Mouse (Mus musculus): ENCODE results near the gene Hpca. TPM values are rescaled to one million over a fixed set of nuclear protein-coding genes. Genes with fewer than 3 reads are reported as not detected.

Gene Hpca
- polyA plus RNA-seq, 1 experiment from 2014 or later: 133 TPM

DNA sequence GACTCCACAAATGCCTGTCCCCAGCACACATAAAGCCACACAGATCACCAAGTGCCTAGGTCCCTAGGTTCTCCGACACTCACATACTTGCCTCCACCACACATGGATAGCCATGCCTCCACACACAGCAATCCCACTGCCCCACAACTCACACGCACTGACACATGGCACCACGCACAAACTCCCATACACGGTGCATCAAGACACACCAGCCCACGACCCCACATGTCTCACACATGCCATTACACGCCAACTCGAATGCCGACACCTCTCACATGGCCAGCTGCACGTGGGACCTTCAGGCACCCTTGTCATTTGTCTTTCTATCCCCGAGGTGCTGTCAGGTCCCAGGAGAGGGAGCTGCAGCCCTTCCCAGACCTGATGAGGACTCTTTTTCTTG is 2.1 kb downstream of the Hpca start:
- WGBS: 73% methylated on average over 10 of the region's 10 CpGs
- Histone ChIP-seq H3K9ac (no peak overlapping the region), H3K4me3 (peak overlapping the region; percentile 54), H3K36me3 (no peaks in the 10 kb centered on the region), H3K9me3 (no peaks in the 10 kb centered on the region), H3K27me3 (no peaks in the 10 kb centered on the region), H3K4me2 (peak overlapping the region; percentile 92), H3K27ac (replicated peaks) (no peak overlapping the region), H3K4me1 (replicated peaks) (peaks cover 40% of the 10 kb centered on the region)
- ATAC-seq (ENCODE audit: low FRiP score, low read depth): no peak

DNA sequence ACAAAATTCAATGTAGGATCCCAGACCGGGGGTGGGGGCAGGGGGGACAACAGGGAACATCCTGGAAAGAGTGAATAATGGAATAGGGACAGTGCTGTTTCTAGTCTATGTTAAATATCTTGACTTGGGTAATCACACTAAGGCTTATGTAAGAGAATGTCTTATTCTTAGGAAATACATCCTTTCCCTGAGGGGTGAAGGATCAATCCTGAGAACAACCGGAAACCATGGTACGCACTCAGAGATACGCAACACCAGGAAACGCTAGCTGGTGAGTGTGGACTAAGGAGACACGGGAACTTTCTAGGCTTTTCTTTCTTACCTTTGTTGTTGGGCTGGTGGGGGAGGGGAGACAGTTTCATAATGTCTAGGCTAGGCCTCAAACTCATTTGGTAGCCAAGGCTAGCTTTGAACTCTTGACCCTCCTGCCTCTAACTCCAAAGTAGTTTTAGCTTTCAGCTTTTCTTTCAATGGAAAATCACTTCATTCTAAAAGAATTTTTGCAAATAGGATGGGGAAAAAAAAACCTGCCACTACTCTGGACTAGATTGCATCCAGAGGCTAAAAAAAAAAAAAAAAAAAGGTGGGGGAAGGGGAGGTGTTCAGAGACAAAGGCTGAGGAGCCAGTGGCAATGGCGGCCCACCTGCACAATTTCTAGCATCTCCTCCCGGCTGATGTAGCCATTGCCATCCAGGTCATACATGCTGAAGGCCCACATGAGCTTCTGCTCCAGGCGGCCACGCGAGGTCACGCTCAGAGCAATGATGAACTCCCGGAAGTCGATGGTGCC is 3.9 kb downstream of the Hpca start:
- H3K27ac ChIP-seq (replicated peaks): no peak overlapping the region
- H3K4me1 ChIP-seq (replicated peaks): peaks cover 44% of the 10 kb centered on the region
- 94% methylated on average over 14 of the region's 14 CpGs for WGBS
- H3K9ac ChIP-seq: no peak overlapping the region
- H3K27me3 ChIP-seq: no peaks in the 10 kb centered on the region
- no peaks in the 10 kb centered on the region for H3K9me3 ChIP-seq
- H3K36me3 ChIP-seq: no peaks in the 10 kb centered on the region
- no peak for ATAC-seq (ENCODE audit: low FRiP score, low read depth)
- H3K4me2 ChIP-seq: no peak overlapping the region
- H3K4me3 ChIP-seq: no peak overlapping the region

DNA sequence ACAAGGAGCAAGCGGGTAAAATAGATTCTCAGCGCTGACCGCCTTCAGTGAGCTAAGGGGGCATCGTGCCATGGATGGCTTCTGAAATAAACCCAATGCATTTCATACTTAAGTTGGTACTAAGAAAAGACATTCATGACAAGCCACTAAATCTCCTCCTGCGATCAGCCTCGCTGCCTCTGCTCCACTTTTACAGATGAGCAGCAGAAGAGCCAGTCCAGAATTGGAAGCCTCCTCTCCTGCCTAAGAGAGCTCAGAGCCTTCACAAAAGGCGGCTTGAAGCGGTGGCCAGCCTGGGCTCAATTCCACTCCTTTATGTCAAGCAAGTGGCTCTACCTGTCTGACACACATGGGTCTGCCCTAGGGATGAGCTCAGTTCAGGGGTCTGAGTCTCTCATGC is 5.1 kb downstream of the Hpca start:
- Histone ChIP-seq H3K27ac (replicated peaks) (no peak overlapping the region), H3K4me1 (replicated peaks) (peaks cover 46% of the 10 kb centered on the region), H3K36me3 (no peaks in the 10 kb centered on the region), H3K9ac (no peak overlapping the region), H3K27me3 (no peaks in the 10 kb centered on the region), H3K4me2 (no peak overlapping the region), H3K9me3 (no peaks in the 10 kb centered on the region), H3K4me3 (no peak overlapping the region)
- no peak for ATAC-seq (ENCODE audit: low FRiP score, low read depth)
- whole genome bisulfite sequencing: 89% methylated on average over 8 of the region's 8 CpGs

DNA sequence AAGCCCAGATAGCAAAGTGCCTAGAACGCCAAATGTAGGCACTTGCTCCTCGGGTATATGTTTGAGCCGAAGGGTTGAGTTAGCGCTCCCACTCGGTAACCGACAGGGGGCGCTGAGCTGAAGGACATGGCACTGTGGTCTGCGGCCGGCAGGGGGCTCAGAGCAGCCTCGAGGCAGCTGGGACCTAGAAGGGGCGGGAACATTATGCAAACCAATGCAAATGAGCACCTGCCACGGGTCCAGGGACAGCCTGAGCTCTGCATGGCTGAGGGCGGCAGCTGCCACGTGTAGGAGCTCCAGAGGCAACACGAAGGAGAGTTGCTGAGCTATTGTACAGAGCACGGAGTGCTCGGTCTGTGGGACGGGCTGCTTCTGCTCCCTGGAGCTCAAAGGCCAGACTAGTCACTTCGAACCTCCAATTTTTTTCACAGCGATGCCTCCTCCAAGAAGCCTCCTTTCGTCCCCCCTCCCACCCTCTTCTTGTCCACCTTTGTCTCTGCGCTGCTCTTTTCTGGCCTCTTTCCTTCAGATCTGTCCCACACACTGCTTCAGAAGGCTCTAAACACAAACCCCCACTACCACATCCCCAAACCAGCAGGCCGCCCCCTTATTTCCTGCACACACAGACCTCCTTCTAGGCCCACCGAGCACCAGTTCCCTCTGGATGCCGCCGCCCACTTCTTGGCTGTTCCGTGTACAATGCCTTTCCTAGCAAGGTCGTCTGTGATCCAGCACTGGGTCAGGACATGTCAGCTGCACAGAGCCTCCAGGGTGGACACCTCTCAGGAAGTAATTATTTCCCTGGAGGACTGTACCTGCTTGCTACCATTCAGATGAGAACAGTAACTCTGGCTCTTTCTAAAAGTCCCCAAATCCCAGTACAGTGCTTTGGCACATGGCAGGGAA is 8.5 kb downstream of the Hpca start:
- Histone ChIP-seq H3K9me3 (no peaks in the 10 kb centered on the region), H3K9ac (no peak overlapping the region), H3K27me3 (no peaks in the 10 kb centered on the region), H3K4me1 (replicated peaks) (peaks cover 27% of the 10 kb centered on the region), H3K27ac (replicated peaks) (no peak overlapping the region), H3K4me3 (no peak overlapping the region), H3K4me2 (no peak overlapping the region), H3K36me3 (no peaks in the 10 kb centered on the region)
- 25% methylated on average over 28 of the region's 28 CpGs for WGBS
- peak; percentile 71 for ATAC-seq (ENCODE audit: low FRiP score, low read depth)

DNA sequence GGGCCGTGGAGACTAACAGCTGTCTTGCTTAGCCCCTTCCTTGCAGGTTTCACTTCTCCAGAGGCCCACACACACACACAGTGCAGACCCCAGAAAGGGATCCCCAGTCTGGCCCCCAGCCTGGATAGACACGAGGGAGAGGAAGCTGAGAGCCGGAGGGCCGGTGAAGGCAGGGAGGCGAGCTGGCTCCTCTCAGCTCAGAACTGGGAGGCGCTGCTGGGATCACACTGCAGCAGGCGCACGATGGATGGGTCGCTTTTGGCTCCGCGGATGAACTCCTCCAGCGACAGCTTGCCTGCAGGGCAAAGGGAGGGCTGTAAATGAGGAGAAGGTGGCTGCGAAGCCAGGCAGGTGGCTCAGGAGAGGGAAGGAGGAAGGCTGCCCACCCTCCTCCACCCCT is 9.6 kb downstream of the Hpca start:
- no peak overlapping the region for H3K4me3 ChIP-seq
- H3K27me3 ChIP-seq: no peaks in the 10 kb centered on the region
- ATAC-seq (ENCODE audit: low FRiP score, low read depth): no peak
- peaks cover 27% of the 10 kb centered on the region for H3K4me1 ChIP-seq (replicated peaks)
- no peak overlapping the region for H3K27ac ChIP-seq (replicated peaks)
- no peaks in the 10 kb centered on the region for H3K36me3 ChIP-seq
- 37% methylated on average over 13 of the region's 13 CpGs for WGBS
- H3K9me3 ChIP-seq: no peaks in the 10 kb centered on the region
- H3K4me2 ChIP-seq: peak overlapping the region; percentile 26; the same call in 1 of the 2 replicates
- H3K9ac ChIP-seq: no peak overlapping the region

DNA sequence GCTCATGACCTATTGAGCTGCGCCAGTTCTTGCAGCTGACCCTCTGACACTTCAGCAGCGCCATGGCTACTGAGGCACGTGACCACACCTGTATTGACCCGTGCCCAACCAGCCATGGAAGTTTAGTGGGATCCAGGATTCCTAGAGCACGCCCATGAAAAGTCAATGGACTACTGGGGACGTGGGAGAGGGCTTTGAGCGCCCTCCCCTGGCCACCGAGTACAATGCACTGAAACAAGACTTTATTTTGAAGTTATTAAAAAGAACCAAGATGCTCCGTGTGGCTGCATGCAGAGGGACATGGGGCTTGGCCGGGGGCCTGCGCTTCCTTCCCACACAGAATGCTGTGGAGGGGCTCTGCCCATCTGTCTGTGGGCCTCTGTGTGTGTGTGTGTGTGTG is 10.5 kb downstream of the Hpca start:
- H3K36me3 ChIP-seq: no peaks in the 10 kb centered on the region
- WGBS: 56% methylated on average over 11 of the region's 11 CpGs
- ATAC-seq (ENCODE audit: low FRiP score, low read depth): no peak

DNA sequence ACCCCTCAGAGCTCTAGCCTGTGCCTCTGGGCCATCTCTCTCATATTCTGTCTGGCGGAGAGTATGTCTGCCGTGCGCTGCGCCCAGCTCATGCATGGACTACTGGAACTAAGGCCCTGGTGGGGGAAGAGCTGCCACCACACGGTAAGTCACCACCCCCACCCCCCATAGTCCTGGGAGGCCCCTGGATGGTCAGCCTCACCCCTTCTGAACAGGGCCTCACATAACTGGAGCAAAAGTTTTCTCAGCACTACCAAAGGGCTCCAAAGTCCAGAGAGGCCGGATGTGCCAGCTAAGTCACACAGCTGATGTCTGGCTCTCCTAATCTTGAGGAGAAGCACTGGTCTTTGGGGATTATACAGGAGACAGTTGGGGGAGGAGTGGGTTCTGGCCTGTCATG is 11.0 kb downstream of the Hpca start:
- H3K27me3 ChIP-seq: peaks cover 10% of the 10 kb centered on the region
- no peak for ATAC-seq (ENCODE audit: low FRiP score, low read depth)
- H3K9me3 ChIP-seq: no peaks in the 10 kb centered on the region
- no peak overlapping the region for H3K27ac ChIP-seq (replicated peaks)
- peaks cover 23% of the 10 kb centered on the region for H3K4me1 ChIP-seq (replicated peaks)
- H3K36me3 ChIP-seq: no peaks in the 10 kb centered on the region
- WGBS: 92% methylated on average over 6 of the region's 6 CpGs
- H3K4me2 ChIP-seq: no peak overlapping the region
- no peak overlapping the region for H3K9ac ChIP-seq
- H3K4me3 ChIP-seq: no peak overlapping the region

More for the DNA sequence above, 10.5 kb downstream of the Hpca start:
- no peak overlapping the region for H3K9ac ChIP-seq
- H3K4me3 ChIP-seq: no peak overlapping the region
- H3K9me3 ChIP-seq: no peaks in the 10 kb centered on the region
- H3K4me1 ChIP-seq (replicated peaks): peaks cover 27% of the 10 kb centered on the region
- H3K4me2 ChIP-seq: no peak overlapping the region
- peaks cover 4% of the 10 kb centered on the region for H3K27me3 ChIP-seq
- H3K27ac ChIP-seq (replicated peaks): no peak overlapping the region

DNA sequence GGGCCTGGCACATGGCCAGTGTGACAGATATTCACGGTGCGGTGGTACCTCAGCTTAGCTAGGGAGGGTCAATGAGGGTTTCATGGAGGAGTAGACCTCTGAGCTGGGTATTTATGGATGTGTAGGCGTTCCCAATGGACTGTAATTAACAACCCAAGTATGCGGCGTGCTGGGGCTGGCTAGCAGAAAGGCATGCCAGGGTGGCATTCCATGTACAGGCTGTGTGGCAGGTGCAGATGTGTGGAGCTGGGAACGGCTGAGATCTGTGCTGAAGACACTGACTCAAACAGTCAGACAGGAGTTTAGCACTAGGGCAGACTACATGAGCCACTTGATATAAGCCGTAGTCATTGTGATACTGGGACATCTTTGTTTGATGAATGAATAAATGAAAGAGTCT is 13.2 kb downstream of the Hpca start:
- Histone ChIP-seq H3K9me3 (no peaks in the 10 kb centered on the region), H3K4me3 (no peak overlapping the region), H3K36me3 (no peaks in the 10 kb centered on the region), H3K27me3 (peaks cover 21% of the 10 kb centered on the region), H3K9ac (no peak overlapping the region), H3K4me1 (replicated peaks) (peaks cover 21% of the 10 kb centered on the region), H3K27ac (replicated peaks) (no peak overlapping the region), H3K4me2 (no peak overlapping the region)
- no peak for ATAC-seq (ENCODE audit: low FRiP score, low read depth)
- 72% methylated on average over 7 of the region's 7 CpGs for WGBS

DNA sequence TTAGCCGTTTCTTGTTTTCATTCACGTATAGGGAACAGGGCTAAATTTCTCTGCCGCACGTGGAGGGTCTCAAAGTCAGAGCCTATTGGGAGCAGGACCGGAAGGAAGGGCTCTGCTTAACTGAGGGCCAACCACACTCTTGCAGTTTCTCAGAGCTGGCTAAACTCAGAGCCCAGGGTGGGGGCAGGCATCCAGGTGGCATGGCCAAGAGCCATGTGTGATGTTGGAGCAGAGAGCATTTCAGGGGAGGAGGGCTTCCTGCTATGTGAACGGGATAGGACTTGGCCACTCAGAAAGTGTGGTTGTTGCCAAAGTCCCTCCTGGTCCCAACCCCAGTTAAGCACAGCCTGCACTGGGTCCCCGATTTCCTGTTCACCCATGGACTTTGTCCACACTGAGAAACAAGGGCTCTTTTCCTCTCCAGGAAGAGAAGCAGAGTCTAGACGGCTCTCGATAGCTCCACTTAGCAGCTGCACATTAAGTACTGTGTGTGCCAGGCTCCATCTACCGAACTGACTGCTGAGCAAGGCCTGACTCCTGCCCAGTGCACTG is 14.4 kb downstream of the Hpca start:
- Histone ChIP-seq H3K27me3 (peaks cover 21% of the 10 kb centered on the region), H3K9me3 (no peaks in the 10 kb centered on the region), H3K36me3 (no peaks in the 10 kb centered on the region), H3K4me2 (no peak overlapping the region), H3K27ac (replicated peaks) (no peak overlapping the region), H3K9ac (no peak overlapping the region), H3K4me3 (no peak overlapping the region), H3K4me1 (replicated peaks) (peaks cover 9% of the 10 kb centered on the region)
- 70% methylated on average over 10 of the region's 10 CpGs for WGBS
- no peak for ATAC-seq (ENCODE audit: low FRiP score, low read depth)

DNA sequence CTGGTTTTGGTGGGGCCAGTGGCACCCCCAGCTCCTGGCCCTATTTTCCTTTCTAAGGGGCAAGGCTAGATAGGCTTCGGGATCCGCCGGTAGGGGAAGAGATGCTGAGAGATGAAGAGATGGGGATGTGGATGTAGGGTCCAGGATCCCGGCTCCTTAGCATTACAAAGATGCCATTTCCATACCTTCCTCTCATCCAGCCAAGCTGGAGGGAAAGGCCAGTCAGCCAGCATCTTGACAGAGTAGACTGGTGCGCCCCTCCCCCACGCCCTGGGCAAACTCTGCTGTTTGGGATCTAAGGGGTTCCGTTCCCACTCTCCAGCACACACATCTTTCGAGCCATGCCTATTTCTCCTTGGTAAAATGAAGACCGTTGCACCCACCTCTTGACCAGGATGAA is 15.8 kb downstream of the Hpca start:
- peaks cover 21% of the 10 kb centered on the region for H3K27me3 ChIP-seq
- no peaks in the 10 kb centered on the region for H3K36me3 ChIP-seq
- no peaks in the 10 kb centered on the region for H3K9me3 ChIP-seq
- no peak for ATAC-seq (ENCODE audit: low FRiP score, low read depth)
- H3K4me2 ChIP-seq: no peak overlapping the region
- peaks cover 5% of the 10 kb centered on the region for H3K4me1 ChIP-seq (replicated peaks)
- WGBS: 20% methylated on average over 9 of the region's 9 CpGs
- H3K4me3 ChIP-seq: no peak overlapping the region
- no peak overlapping the region for H3K9ac ChIP-seq
- no peak overlapping the region for H3K27ac ChIP-seq (replicated peaks)

DNA sequence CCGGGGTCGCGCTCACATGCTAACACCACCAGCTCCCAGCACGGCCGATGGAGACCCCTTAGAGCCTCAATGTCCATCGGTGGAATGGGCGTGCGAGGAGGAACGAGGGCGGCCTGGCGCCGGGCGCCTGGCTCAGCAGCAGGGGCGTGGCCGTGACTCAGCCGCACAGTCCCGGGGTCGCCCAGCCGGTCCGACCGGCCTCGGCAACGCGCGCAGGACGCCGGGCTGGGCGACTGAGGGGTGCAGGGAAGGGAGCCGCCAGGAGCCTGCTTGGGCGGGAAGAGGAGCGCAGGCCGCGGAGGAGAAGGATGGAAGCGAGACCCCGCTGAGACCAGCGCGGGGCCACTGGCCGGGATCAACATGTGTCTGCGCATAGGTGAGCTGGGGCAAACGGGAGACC is 16.5 kb downstream of the Hpca start, which contains the start of gene Tmem54:
Gene Tmem54, plus strand, starts transcription at position 193 of the 400 bp plus-strand sequence.
- no peak within 1 kb of the TSS for H3K9ac ChIP-seq
- no peak within 1 kb of the TSS for H3K27ac ChIP-seq (replicated peaks)
- 2% methylated on average over 40 of the region's 40 CpGs for WGBS
- no peaks in the 10 kb centered on the region for H3K36me3 ChIP-seq
- peak within 1 kb of the TSS; percentile 50 for H3K4me2 ChIP-seq
- H3K4me3 ChIP-seq: peak within 1 kb of the TSS; percentile 23
- ATAC-seq (ENCODE audit: low FRiP score, low read depth): no peak
- peaks cover 21% of the 10 kb centered on the region for H3K27me3 ChIP-seq
- peaks cover 5% of the 10 kb centered on the region for H3K4me1 ChIP-seq (replicated peaks)
- H3K9me3 ChIP-seq: no peaks in the 10 kb centered on the region

All from hindbrain, embryonic 15.5 days (tissue).